Mouse (Mus musculus) lung, postnatal 0 days (tissue): ENCODE results near the gene Sdccag8. TPM values are rescaled to one million over a fixed set of nuclear protein-coding genes. Genes with fewer than 3 reads are reported as not detected.
A peak's percentile ranks its signal among the peaks of the same experiment; 100 is the strongest.

ENCODE experiments used
- ATAC-seq: fragments of 200-750 bp; cut with Nextera tagmentation; 2 replicates; pipeline ENCODE4 v1.8.0; 2017; ENCODE audit warnings: moderate library complexity
- DNase-seq: peaks from one replicate; pipeline ENCODE4 v3.0.0-alpha.2; 2016; ENCODE audit warnings: low spot score
- H3K27ac ChIP-seq: fragments of 300-500 bp; sonication (generic); 2 replicates; pipeline ENCODE4 v1.5.1; 2014; ENCODE audit warnings: antibody characterized with exemption, mild to moderate bottlenecking, low read length, mixed read lengths
- H3K27me3 ChIP-seq: fragments of 300-500 bp; sonication (generic); replicated peaks from 2 replicates; pipeline ENCODE4 v1.6.1; 2014; ENCODE audit warnings: low read length, mixed read lengths; ENCODE audit not compliant: insufficient read depth
- H3K36me3 ChIP-seq: fragments of 300-500 bp; sonication (generic); 2 replicates; pipeline ENCODE4 v1.6.1; 2014; ENCODE audit warnings: low read length, mixed read lengths; ENCODE audit not compliant: insufficient read depth
- H3K4me1 ChIP-seq: fragments of 300-500 bp; sonication (generic); 2 replicates; pipeline ENCODE4 v1.6.1; 2014; ENCODE audit warnings: antibody characterized with exemption, low read depth, low read length, mixed read lengths; ENCODE audit not compliant: insufficient read depth
- H3K4me2 ChIP-seq: fragments of 300-500 bp; sonication (generic); replicated peaks from 2 replicates; pipeline ENCODE4 v1.6.1; 2014; ENCODE audit warnings: low read depth, mild to moderate bottlenecking, low read length, moderate library complexity, mixed read lengths
- H3K4me3 ChIP-seq: fragments of 300-500 bp; sonication (generic); 2 replicates; pipeline ENCODE4 v1.5.1; 2014; ENCODE audit warnings: low read depth, low read length
- H3K9ac ChIP-seq: fragments of 300-500 bp; sonication (generic); replicated peaks from 2 replicates; pipeline ENCODE4 v1.6.1; 2014; ENCODE audit warnings: low read depth, mild to moderate bottlenecking
- H3K9me3 ChIP-seq: fragments of 300-500 bp; sonication (generic); 2 replicates; pipeline ENCODE4 v1.6.1; 2016; ENCODE audit warnings: low read length, mixed read lengths
- CTCF ChIP-seq: IDR thresholded peaks from 2 replicates; pipeline ENCODE4 v1.5.1; 2016; ENCODE audit warnings: antibody characterized with exemption, mild to moderate bottlenecking
- EP300 ChIP-seq: IDR thresholded peaks from 2 replicates; pipeline ENCODE4 v1.6.1; 2016; ENCODE audit warnings: antibody characterized with exemption, mild to moderate bottlenecking, control low read depth
- WGBS: fragments of 180-500 bp; shearing (Covaris S2); extraction: QIAGEN DNeasy Blood & Tissue Kit; methylation state at CpG from one replicate; pipeline ENCODE4 v1.1.7; 2014; 5-methylcytosine and 5-hydroxymethylcytosine counted together
- polyA plus RNA-seq: library from polyadenylated mRNA; unstranded; fragments of >200 nt; fragmentation: Nextera tagmentation; extraction: Ambion mirVana; gene quantifications from 2 replicates; pipeline ENCODE4 v1.2.1, GENCODE M21; 2015

Sdccag8 gene
- polyA plus RNA-seq, 1 experiment from 2014 or later, result 14.5 TPM

DNA sequence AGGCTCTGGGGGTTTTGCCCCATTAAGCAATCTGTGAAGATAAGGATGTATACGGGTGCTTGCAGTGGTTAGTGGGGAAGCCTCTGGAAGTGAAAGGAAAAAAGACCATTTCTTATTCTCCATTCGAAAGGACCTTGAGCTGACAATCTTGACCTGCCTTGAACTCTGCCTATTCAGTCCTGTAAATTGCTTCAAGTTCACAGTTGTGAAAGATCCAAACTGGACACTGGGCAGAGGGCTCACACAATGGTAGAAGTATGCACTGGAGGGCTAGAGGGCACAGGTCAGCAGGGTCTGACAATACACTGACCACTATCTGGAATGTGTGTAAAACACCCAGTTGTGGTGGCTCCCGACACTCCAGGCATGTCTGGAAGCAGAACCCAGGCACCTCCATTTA is 198.3 kb downstream of the Sdccag8 start:
- DNase-seq (no peak), ATAC-seq (no peak)
- TF ChIP-seq CTCF (no peak), EP300 (no peak)
- H3K9ac ChIP-seq, result no peak overlapping the region
- H3K27me3 ChIP-seq, result no peaks in the 10 kb centered on the region
- 82% methylated on average over 3 of the region's 3 CpGs for whole genome bisulfite sequencing
- no peak overlapping the region for H3K4me2 ChIP-seq
- no peaks in the 10 kb centered on the region for H3K9me3 ChIP-seq
- H3K27ac ChIP-seq, result no peak overlapping the region
- H3K4me3 ChIP-seq, result no peak overlapping the region
- no peaks in the 10 kb centered on the region for H3K36me3 ChIP-seq
- H3K4me1 ChIP-seq, result peaks cover 8% of the 10 kb centered on the region; the same call in 1 of the 2 replicates

DNA sequence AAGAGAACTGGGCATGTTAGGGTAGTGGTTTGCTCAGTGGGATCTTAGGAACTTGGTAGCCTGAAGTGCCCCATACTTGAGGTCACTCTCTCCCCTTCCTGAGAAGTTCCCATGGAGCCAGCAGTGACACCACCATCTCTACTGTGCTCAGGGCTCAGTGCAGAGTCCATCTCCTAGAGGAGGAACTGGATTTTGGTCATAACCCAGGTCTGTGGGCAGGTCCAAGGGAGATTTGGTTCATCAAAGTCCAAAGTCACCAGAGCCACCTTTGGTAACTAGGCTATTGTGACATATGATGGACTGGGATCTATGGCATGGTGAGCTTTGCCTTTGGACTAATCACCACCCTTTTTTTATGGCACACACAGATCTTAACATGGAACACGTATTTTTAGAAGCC is 198.9 kb downstream of the Sdccag8 start:
- no peak for TF ChIP-seq EP300
- no peak for TF ChIP-seq CTCF
- 72% methylated on average over 1 of the region's 1 CpGs for WGBS
- Histone ChIP-seq H3K4me2 (no peak overlapping the region), H3K9ac (no peak overlapping the region), H3K9me3 (no peaks in the 10 kb centered on the region), H3K4me1 (peaks cover 8% of the 10 kb centered on the region; the same call in 1 of the 2 replicates), H3K4me3 (no peak overlapping the region), H3K27me3 (no peaks in the 10 kb centered on the region), H3K36me3 (no peaks in the 10 kb centered on the region), H3K27ac (no peak overlapping the region)
- DNase-seq (no peak), ATAC-seq (no peak)

DNA sequence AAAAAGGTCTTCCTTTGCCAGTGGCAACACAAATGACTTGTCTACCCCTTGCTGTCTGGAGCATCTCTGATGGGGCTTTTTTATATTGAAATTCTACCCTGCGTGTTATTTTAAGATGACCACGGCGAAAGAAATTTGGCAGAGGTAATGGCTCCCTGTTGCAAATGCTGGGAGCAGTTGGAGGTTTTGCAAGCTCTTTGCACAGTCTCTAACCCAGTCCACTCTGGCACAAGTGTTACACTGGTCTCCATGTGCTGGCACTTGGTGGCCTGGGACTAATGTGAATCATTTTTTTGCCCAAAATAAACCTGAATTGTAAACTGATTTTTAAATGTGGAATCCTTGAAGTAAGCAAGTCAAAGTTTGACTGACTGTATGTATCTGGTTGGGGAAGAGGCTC is 199.3 kb downstream of the Sdccag8 start:
- H3K4me1 ChIP-seq, result peaks cover 8% of the 10 kb centered on the region; the same call in 1 of the 2 replicates
- no peak for ATAC-seq

DNA sequence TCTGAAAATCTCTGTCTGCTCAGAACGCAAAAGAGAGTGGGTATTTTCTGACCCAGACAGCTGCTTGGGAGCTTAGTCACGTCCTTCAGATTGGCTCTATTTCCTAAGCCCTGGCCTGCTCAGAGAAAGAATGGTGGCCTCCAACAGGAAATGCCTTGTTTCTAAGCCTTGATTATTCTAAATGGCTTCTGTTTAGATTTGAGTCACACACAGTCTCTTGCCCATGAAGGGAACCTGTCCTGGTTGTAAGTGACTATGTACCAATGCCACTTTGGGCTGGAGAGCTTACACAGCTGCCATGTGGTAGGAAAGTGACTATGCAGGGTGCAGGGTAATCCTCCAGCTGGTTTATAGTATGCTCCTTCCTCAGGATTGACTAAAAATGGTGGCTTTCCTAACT is 199.9 kb downstream of the Sdccag8 start:
- H3K4me2 ChIP-seq, result no peak overlapping the region
- no peaks in the 10 kb centered on the region for H3K9me3 ChIP-seq
- no peak overlapping the region for H3K4me3 ChIP-seq
- peak; percentile 61 for ATAC-seq
- H3K27ac ChIP-seq, result 0 out of 2 replicates have a peak overlapping the region, but pooled peaks have one; percentile 38
- peak; percentile 51 for DNase-seq
- peaks cover 8% of the 10 kb centered on the region; the same call in 1 of the 2 replicates for H3K4me1 ChIP-seq
- no peaks in the 10 kb centered on the region for H3K27me3 ChIP-seq
- H3K9ac ChIP-seq, result no peak overlapping the region
- H3K36me3 ChIP-seq, result no peaks in the 10 kb centered on the region
- no peak for TF ChIP-seq CTCF
- TF ChIP-seq EP300, result no peak
- 15% methylated on average over 2 of the region's 2 CpGs for WGBS

More for the DNA sequence above, 199.3 kb downstream of the Sdccag8 start:
- Histone ChIP-seq H3K27me3 (no peaks in the 10 kb centered on the region), H3K9me3 (no peaks in the 10 kb centered on the region), H3K36me3 (no peaks in the 10 kb centered on the region), H3K27ac (no peak overlapping the region), H3K4me2 (no peak overlapping the region), H3K9ac (no peak overlapping the region), H3K4me3 (no peak overlapping the region)
- no peak for TF ChIP-seq EP300
- TF ChIP-seq CTCF, result no peak
- DNase-seq, result no peak
- WGBS, result 66% methylated on average over 3 of the region's 3 CpGs

DNA sequence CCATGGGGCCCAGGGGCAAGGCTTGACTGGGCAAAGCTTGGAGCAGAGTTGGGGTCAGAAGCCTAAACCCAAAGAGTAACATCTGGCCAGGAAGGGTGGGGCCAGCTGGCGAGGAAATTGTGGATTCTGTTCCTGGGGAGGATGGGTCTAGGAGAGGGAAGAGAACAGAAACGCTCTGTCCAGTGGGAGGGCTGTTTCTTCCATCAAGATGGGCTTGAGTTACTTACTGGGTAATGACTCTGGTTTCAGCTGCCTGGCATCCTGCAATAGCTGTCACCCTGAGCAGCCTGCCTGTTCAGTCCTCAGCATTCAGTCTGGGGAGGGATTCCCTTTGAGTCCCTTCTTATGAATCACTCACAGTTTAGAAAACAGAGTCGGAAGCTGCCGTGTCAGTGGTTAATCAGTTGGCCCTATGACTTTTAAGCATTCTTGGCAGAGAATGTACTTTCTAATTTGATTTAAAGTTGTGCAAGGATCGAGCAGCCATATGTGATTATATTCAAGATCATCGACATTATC is 200.5 kb downstream of the Sdccag8 start:
- H3K4me1 ChIP-seq, result peaks cover 8% of the 10 kb centered on the region; the same call in 1 of the 2 replicates
- no peaks in the 10 kb centered on the region for H3K27me3 ChIP-seq
- peak; percentile 18 for DNase-seq
- ATAC-seq, result peak; percentile 41
- no peak for TF ChIP-seq EP300
- no peak for TF ChIP-seq CTCF
- H3K9me3 ChIP-seq, result no peaks in the 10 kb centered on the region
- H3K27ac ChIP-seq, result 0 out of 2 replicates have a peak overlapping the region, but pooled peaks have one; percentile 38
- no peaks in the 10 kb centered on the region for H3K36me3 ChIP-seq
- no peak overlapping the region for H3K9ac ChIP-seq
- no peak overlapping the region for H3K4me2 ChIP-seq
- WGBS, result 49% methylated on average over 6 of the region's 6 CpGs
- no peak overlapping the region for H3K4me3 ChIP-seq

DNA sequence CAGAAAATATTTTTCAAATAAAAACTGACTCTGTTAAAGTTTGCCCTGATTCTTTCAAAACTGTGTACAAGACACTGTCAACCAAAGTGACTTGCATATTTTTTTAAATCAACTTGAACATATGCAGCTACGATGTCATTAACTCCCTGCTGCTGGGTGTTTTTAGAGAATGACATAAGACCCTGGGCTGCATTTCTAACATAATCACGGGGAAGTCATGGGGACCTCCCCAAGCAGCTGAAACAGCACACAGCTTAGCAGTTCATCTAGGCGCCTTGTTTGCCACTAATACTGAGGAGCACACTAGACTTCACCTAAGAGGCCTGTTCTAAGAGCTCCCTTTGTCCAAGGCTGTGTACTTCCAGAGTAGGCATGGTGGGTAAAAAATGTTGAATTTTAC is 201.5 kb downstream of the Sdccag8 start:
- DNase-seq (no peak), ATAC-seq (no peak)

More for the DNA sequence above, 201.5 kb downstream of the Sdccag8 start:
- 38% methylated on average over 3 of the region's 3 CpGs for WGBS
- Histone ChIP-seq H3K4me1 (peaks cover 8% of the 10 kb centered on the region; the same call in 1 of the 2 replicates), H3K4me3 (no peak overlapping the region), H3K4me2 (no peak overlapping the region), H3K9ac (no peak overlapping the region), H3K36me3 (no peaks in the 10 kb centered on the region), H3K27me3 (no peaks in the 10 kb centered on the region), H3K9me3 (no peaks in the 10 kb centered on the region), H3K27ac (no peak overlapping the region)
- no peak for TF ChIP-seq CTCF
- no peak for TF ChIP-seq EP300
